Mouse (Mus musculus) liver, adult 2 months (tissue): Measurements from ENCODE around the gene Sgsm2. TPM values are rescaled to one million over a fixed set of nuclear protein-coding genes. Genes with fewer than 3 reads are reported as not detected.

Source experiments
- DNase-seq: peaks from one replicate; pipeline ENCODE4 v3.0.0-alpha.2; 2011; ENCODE audit warnings: low read depth, low spot score; ENCODE audit errors: extremely low read depth
- H3K27ac ChIP-seq: fragments of 200-500 bp; replicated peaks from 2 replicates; pipeline ENCODE4 v1.5.1; 2012; ENCODE audit warnings: low read depth, mild to moderate bottlenecking, control low read depth, inconsistent platforms, low read length; ENCODE audit not compliant: insufficient read depth
- H3K27me3 ChIP-seq: fragments of 200-500 bp; 2 replicates; pipeline ENCODE4 v1.6.1; 2012; ENCODE audit warnings: mild to moderate bottlenecking, moderate library complexity, low read length, inconsistent platforms; ENCODE audit not compliant: control insufficient read depth, insufficient read depth
- H3K36me3 ChIP-seq: fragments of 200-500 bp; 2 replicates; pipeline ENCODE4 v1.6.1; 2012; ENCODE audit warnings: low read length, inconsistent platforms; ENCODE audit not compliant: control insufficient read depth, insufficient read depth
- H3K4me1 ChIP-seq: fragments of 200-500 bp; 2 replicates; pipeline ENCODE4 v1.6.1; 2011; ENCODE audit warnings: low read length; ENCODE audit not compliant: control insufficient read depth, insufficient read depth
- H3K4me3 ChIP-seq: fragments of 200-500 bp; 2 replicates; pipeline ENCODE4 v1.5.1; 2011; ENCODE audit warnings: low read depth, mild to moderate bottlenecking, control low read depth, low read length, moderate library complexity; ENCODE audit not compliant: insufficient read depth
- H3K79me2 ChIP-seq: fragments of 200-500 bp; 2 replicates; pipeline ENCODE4 v1.6.1; 2012; ENCODE audit warnings: inconsistent platforms, mild to moderate bottlenecking, low read length, moderate library complexity; ENCODE audit not compliant: control insufficient read depth, insufficient read depth
- H3K9ac ChIP-seq: fragments of 200-500 bp; 2 replicates; pipeline ENCODE4 v1.6.1; 2012; ENCODE audit warnings: low read depth, mild to moderate bottlenecking, control low read depth, inconsistent platforms, low read length
- CTCF ChIP-seq: fragments of 200-500 bp; IDR thresholded peaks from 2 replicates; pipeline ENCODE4 v1.5.1; 2011; ENCODE audit warnings: low read depth, low read length, control low read depth
- POLR2A ChIP-seq: fragments of 200-500 bp; IDR thresholded peaks from 2 replicates; pipeline ENCODE4 v1.6.1; 2011; ENCODE audit warnings: low read length, control low read depth; ENCODE audit not compliant: insufficient read depth; ENCODE audit errors: extremely low read depth
- WGBS: fragments of 180-500 bp; shearing (Covaris S2); methylation state at CpG from one replicate; pipeline ENCODE4 v1.1.7; 2018; 5-methylcytosine and 5-hydroxymethylcytosine counted together
- polyA plus RNA-seq: library from polyadenylated mRNA; depleted of rRNA; stranded (reverse); fragments of >200 nt; gene quantifications from 2 replicates; pipeline ENCODE4 v1.2.3, GENCODE M21; 2012
- total RNA-seq: library from RNA; depleted of rRNA; stranded (reverse); fragments of >200 nt; gene quantifications from 2 replicates; pipeline ENCODE4 v1.2.3, GENCODE M21; 2014

Sgsm2 gene
- total and polyA plus RNA-seq, 2 experiments: 1.5 to 7.5 TPM

- TF ChIP-seq POLR2A (no peak), CTCF (no peak)
- Histone ChIP-seq H3K36me3 (no peaks in the 10 kb centered on the region), H3K9ac (no peak overlapping the region), H3K4me3 (no peak overlapping the region), H3K27ac (no peak overlapping the region), H3K4me1 (peaks cover 6% of the 10 kb centered on the region; the same call in 1 of the 2 replicates), H3K27me3 (no peaks in the 10 kb centered on the region), H3K79me2 (peaks cover 22% of the 10 kb centered on the region)
- WGBS: 93% methylated on average over 19 of the region's 19 CpGs
- DNase-seq: no peak
Measured at GRCm38 (mm10) chr11:74839860-74840715, 56.8 kb downstream of the Sgsm2 start.

GRCm38 (mm10) chr11:74838971-74839370, 57.9 kb downstream of the Sgsm2 start:
- no peak overlapping the region for H3K9ac ChIP-seq
- peaks cover 31% of the 10 kb centered on the region for H3K79me2 ChIP-seq
- H3K36me3 ChIP-seq: no peaks in the 10 kb centered on the region
- 37% methylated on average over 6 of the region's 6 CpGs for WGBS
- no peak for TF ChIP-seq POLR2A
- no peak for TF ChIP-seq CTCF
- no peak overlapping the region for H3K4me3 ChIP-seq
- H3K27ac ChIP-seq: peak overlapping the region; percentile 43
- H3K4me1 ChIP-seq: peaks cover 12% of the 10 kb centered on the region
- peak; percentile 45 for DNase-seq
- no peaks in the 10 kb centered on the region for H3K27me3 ChIP-seq

GRCm38 (mm10) chr11:74838441-74838840, 58.4 kb downstream of the Sgsm2 start:
- Histone ChIP-seq H3K79me2 (peaks cover 37% of the 10 kb centered on the region), H3K4me1 (peaks cover 17% of the 10 kb centered on the region), H3K4me3 (peak overlapping the region; percentile 47), H3K27ac (peak overlapping the region; percentile 76), H3K9ac (peak overlapping the region; percentile 63), H3K36me3 (no peaks in the 10 kb centered on the region), H3K27me3 (no peaks in the 10 kb centered on the region)
- WGBS: under 1% methylated on average over 35 of the region's 35 CpGs
- no peak for TF ChIP-seq CTCF
- TF ChIP-seq POLR2A: no peak
- DNase-seq: peak; percentile 79

GRCm38 (mm10) chr11:74837694-74838431, 59.0 kb downstream of the Sgsm2 start:
- 0 out of 2 replicates have a peak, but pooled peaks have one; percentile 26 for TF ChIP-seq POLR2A
- TF ChIP-seq CTCF: peak; percentile 43; the same call in 1 of the 2 replicates
- under 1% methylated on average over 54 of the region's 54 CpGs for WGBS
- Histone ChIP-seq H3K4me1 (peaks cover 21% of the 10 kb centered on the region), H3K36me3 (no peaks in the 10 kb centered on the region), H3K9ac (peak overlapping the region; percentile 63), H3K4me3 (peak overlapping the region; percentile 47), H3K79me2 (peaks cover 42% of the 10 kb centered on the region), H3K27me3 (no peaks in the 10 kb centered on the region), H3K27ac (peak overlapping the region; percentile 76)
- DNase-seq: peak; percentile 85

GRCm38 (mm10) chr11:74837056-74837693, 59.7 kb downstream of the Sgsm2 start:
- H3K4me3 ChIP-seq: peak overlapping the region; percentile 47; the same call in 1 of the 2 replicates
- no peak for TF ChIP-seq POLR2A
- TF ChIP-seq CTCF: no peak
- no peaks in the 10 kb centered on the region for H3K27me3 ChIP-seq
- H3K27ac ChIP-seq: peak overlapping the region; percentile 76
- H3K4me1 ChIP-seq: peaks cover 25% of the 10 kb centered on the region
- H3K36me3 ChIP-seq: no peaks in the 10 kb centered on the region
- DNase-seq: no peak
- H3K79me2 ChIP-seq: peaks cover 44% of the 10 kb centered on the region
- peak overlapping the region; percentile 63 for H3K9ac ChIP-seq
- 63% methylated on average over 16 of the region's 16 CpGs for WGBS
